Mouse (Mus musculus) central nervous system, embryonic 18 days (tissue): ENCODE results near the gene Anp32b. TPM values are rescaled to one million over a fixed set of nuclear protein-coding genes. Genes with fewer than 3 reads are reported as not detected.

ENCODE experiments used
- polyA plus RNA-seq: library from polyadenylated mRNA; depleted of rRNA; stranded (reverse); fragments of >200 nt; gene quantifications from 2 replicates; pipeline ENCODE4 v1.2.3, GENCODE M21; 2012; rRNA removed

The Anp32b gene
- 35.3 and 38.9 TPM in 2 replicates for polyA plus RNA-seq

DNA sequence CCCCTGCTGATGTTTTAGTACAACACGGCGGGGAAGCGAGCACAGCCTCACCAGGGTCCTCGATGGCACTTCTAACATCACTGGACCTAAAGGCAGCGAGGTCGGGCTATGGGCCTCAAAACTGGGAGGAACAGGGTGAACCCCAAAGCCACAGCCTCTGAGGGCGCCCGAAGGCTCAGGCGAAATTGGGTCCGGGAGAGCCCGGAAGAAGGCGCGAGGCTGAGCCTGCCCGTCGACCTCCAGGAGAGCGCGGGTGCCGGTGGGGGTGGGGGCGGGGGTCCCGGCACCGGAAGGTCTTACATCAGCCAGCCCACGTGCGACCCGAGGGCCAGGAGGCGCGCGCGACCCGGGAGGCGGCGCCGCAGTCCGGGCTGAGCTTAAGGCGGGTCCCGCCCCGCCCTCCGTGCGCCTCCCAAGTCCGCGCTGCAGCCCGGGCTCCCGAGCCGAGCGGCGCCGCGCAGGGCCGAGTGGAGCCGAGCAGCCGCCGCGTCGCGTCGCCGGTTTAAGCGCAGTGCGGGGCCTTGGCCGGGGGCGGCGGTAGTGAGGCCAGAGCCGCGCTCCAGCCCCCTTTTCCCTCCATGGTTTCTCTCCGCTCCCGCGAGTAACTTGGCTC, at the start of gene Anp32b:
Gene Anp32b (plus strand): TSS at position 384 of the 613 bp plus-strand sequence.

DNA sequence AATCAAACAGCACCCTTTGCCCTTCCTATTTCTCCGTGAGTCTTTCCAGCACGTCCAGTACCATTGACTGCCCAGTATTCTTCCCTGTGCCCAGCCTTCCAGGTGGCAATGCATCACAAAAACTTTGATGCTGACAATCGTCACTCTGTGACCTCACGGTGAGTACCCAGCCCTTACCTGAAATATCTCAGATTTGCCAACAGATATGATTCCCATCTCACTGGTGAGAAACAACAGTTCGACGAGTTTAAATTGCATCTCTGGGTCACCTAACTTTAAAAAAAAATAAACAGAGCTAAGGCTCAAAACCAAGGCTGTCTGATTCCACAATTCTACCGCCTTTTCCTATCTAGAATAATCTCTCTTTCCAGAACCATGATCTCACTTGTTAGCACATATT, 37.3 kb upstream of the Anp32b start, which contains the start of gene Hemgn:
Gene Hemgn (minus strand): TSS at position 101 of the 400 bp plus-strand sequence.

DNA sequence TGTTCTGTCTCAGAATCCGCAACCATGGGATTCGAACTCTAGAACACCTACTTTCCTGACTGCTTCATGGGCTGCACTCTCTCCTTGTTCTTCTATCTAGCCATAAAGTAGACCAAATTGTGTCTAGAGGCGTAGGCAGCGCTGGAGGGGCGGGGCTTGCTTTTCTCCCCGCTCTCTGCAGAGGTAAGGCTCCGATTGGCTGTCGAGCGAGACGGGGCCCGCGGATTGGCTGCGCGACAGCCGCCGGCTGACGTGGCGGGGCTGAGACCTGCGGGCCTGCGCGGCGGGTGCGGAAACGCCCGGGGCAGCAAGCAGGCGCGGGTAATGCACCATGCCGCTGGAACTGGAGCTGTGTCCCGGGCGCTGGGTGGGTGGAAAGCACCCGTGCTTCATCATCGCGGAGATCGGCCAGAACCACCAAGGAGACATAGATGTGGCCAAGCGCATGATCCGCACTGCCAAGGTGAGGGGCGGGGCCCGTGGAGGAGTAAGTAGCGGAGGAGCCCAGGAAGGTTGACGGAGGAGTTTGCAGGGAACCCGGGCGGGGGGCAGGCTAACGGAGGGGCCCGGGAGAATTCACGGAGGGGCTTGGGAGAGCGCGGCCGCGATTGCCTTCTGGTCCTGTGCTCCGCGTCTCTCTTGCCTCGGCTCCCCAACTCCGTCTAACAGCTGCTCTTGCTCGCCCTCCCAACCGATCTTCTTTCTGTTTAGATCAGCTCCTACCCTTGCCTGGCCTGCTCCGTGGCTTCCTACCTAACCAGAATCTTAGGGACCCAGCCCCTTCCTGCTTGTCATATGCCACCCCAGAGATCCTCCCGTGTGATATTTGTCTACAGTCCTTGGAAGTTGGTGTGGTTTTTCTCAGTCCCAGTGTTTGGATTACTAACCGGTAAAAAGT, 38.6 kb downstream of the Anp32b start, which contains the start of gene Nans:
Gene Nans (plus strand): TSS at position 221 of the 898 bp plus-strand sequence.

Other genes with a start within 250 kb of the Anp32b start
- gene Foxe1, start 107.3 kb upstream of the Anp32b start, polyA plus RNA-seq, result not detected in 2 replicates
- gene Trmo, start 61.5 kb upstream of the Anp32b start, polyA plus RNA-seq, result 8.8 and 8.9 TPM in 2 replicates
- gene Hemgn, start 37.4 kb upstream of the Anp32b start, polyA plus RNA-seq, result 0.04 and 0.05 TPM in 2 replicates
- gene Nans, start 38.3 kb downstream of the Anp32b start, polyA plus RNA-seq, result 82.6 and 83.1 TPM in 2 replicates
- gene Trim14, start 85.2 kb downstream of the Anp32b start, polyA plus RNA-seq, result 0.54 and 0.84 TPM in 2 replicates
- 18.5 and 19.2 TPM in 2 replicates for gene Coro2a, start 151.3 kb downstream of the Anp32b start, polyA plus RNA-seq
- 0.93 and 1.2 TPM in 2 replicates for gene Tbc1d2, start 199.3 kb downstream of the Anp32b start, polyA plus RNA-seq